Mouse (Mus musculus) CD4-positive naive resting alpha-beta T cell, adult 76 days (primary cell): ENCODE data around the gene Phgdh. TPM values are rescaled to one million over a fixed set of nuclear protein-coding genes. Genes with fewer than 3 reads are reported as not detected.

Experiments used
- total RNA-seq: library from RNA; stranded (reverse); gene quantifications from one replicate; pipeline ENCODE4 v1.2.4, GENCODE M21; 2023

Gene Phgdh
- 41.3 TPM for total RNA-seq

GRCm38 (mm10) chr3:98339706-98340109 is at the start of gene Phgdh:
Gene Phgdh (minus strand): TSS chr3:98339990.

GRCm38 (mm10) chr3:98382246-98382939 is 42.6 kb upstream of the Phgdh start, which contains the start of gene Zfp697:
Gene Zfp697 (plus strand): TSS chr3:98382461.

DNA sequence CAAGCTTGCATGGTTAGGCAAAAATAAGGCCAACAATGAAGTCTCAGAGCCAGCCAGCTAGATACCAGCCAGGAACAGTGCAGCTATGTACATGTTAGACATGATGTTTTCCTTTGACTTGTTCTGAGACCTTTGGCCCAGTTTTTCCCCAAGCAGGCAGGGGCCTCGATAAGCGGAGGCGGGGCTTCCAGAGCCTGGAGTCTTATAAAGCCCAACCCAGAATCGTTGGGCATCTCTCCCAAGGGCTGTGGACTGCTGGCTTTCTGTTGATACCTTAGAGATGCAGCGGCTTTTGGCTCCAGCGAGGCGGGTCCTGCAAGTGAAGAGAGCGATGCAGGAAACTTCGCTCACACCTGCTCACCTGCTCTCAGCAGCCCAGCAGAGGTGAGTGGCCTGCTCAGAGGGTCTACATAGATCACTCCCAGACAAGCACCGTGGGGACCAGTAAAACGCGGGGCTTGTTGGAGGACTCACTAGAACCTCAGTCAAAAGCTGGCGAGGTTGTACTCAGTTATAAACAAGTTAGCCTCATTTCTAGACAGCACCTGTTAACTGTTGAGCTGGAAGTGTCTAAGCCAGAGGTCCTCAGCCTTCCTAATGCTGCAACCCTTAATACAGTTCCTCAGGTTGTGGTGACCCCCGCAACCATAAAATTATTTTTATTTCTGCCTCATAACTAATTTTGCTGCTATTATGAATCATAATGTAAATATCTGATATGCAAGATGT is 59.4 kb downstream of the Phgdh start, which contains the start of gene Hmgcs2:
Hmgcs2 (plus strand) TSS at position 232 of the 729 bp plus-strand sequence.

Other genes with a start within 250 kb of the Phgdh start
- gene Adam30, start 179.4 kb downstream of the Phgdh start, total RNA-seq: 1.7 TPM
- gene Reg4, start 117.8 kb downstream of the Phgdh start, total RNA-seq: not detected
- gene Hmgcs2, start 59.6 kb downstream of the Phgdh start, total RNA-seq: not detected
- gene Zfp697, start 42.5 kb upstream of the Phgdh start, total RNA-seq: not detected
- not detected for gene Gm4450, start 117.1 kb upstream of the Phgdh start, total RNA-seq
- not detected for gene Hsd3b4, start 170.5 kb upstream of the Phgdh start, total RNA-seq
- gene Gm10681, start 248.8 kb upstream of the Phgdh start, total RNA-seq: not detected